Mouse (Mus musculus) limb, embryonic 15.5 days (tissue): ENCODE results near the gene Gm20388. TPM values are rescaled to one million over a fixed set of nuclear protein-coding genes. Genes with fewer than 3 reads are reported as not detected.

Source experiments
- ATAC-seq: fragments of 200-750 bp; cut with Nextera tagmentation; 2 replicates; pipeline ENCODE4 v1.8.0; 2017; ENCODE audit warnings: low read depth, moderate TSS enrichment; ENCODE audit not compliant: insufficient number of reproducible peaks, low FRiP score, low TSS enrichment
- H3K27ac ChIP-seq: fragments of 300-500 bp; sonication (generic); 2 replicates; pipeline ENCODE4 v1.5.1; 2015; ENCODE audit warnings: moderate library complexity, mild to moderate bottlenecking, inconsistent platforms
- H3K27me3 ChIP-seq: fragments of 300-500 bp; sonication (generic); 2 replicates; pipeline ENCODE4 v1.6.1; 2015; ENCODE audit warnings: inconsistent platforms
- H3K36me3 ChIP-seq: fragments of 300-500 bp; sonication (generic); 2 replicates; pipeline ENCODE4 v1.6.1; 2015; ENCODE audit warnings: inconsistent platforms
- H3K4me1 ChIP-seq: fragments of 300-500 bp; sonication (generic); 2 replicates; pipeline ENCODE4 v1.6.1; 2015; ENCODE audit warnings: inconsistent platforms
- H3K4me2 ChIP-seq: fragments of 300-500 bp; sonication (generic); 2 replicates; pipeline ENCODE4 v1.6.1; 2015; ENCODE audit warnings: mild to moderate bottlenecking, inconsistent platforms
- H3K4me3 ChIP-seq: fragments of 300-500 bp; sonication (generic); 2 replicates; pipeline ENCODE4 v1.5.1; 2015; ENCODE audit warnings: mild to moderate bottlenecking, inconsistent platforms
- H3K9ac ChIP-seq: fragments of 300-500 bp; sonication (generic); 2 replicates; pipeline ENCODE4 v1.6.1; 2015; ENCODE audit warnings: inconsistent platforms
- H3K9me3 ChIP-seq: fragments of 300-500 bp; sonication (generic); 2 replicates; pipeline ENCODE4 v1.6.1; 2016; ENCODE audit warnings: inconsistent platforms
- WGBS: fragments of 180-500 bp; shearing (Covaris S2); methylation state at CpG from one replicate; pipeline ENCODE4 v1.1.7; 2015; 5-methylcytosine and 5-hydroxymethylcytosine counted together
- polyA plus RNA-seq: library from polyadenylated mRNA; unstranded; fragments of >200 nt; fragmentation: Nextera tagmentation; extraction: Ambion mirVana; gene quantifications from 2 replicates; pipeline ENCODE4 v1.2.1, GENCODE M21; 2015

Gene Gm20388
- polyA plus RNA-seq, 1 experiment from 2014 or later: 4.9 TPM

- Histone ChIP-seq H3K4me1 (peaks cover 13% of the 10 kb centered on the region), H3K9ac (no peak overlapping the region), H3K4me3 (no peak overlapping the region), H3K36me3 (no peaks in the 10 kb centered on the region), H3K4me2 (no peak overlapping the region), H3K27me3 (no peaks in the 10 kb centered on the region), H3K9me3 (no peaks in the 10 kb centered on the region), H3K27ac (no peak overlapping the region)
- ATAC-seq: no peak
- WGBS: 72% methylated on average over 11 of the region's 11 CpGs
These were observed 708.9 kb downstream of the Gm20388 start for GRCm38 (mm10) chr8:120619235-120620180.

- H3K27ac ChIP-seq: no peak overlapping the region
- 59% methylated on average over 7 of the region's 7 CpGs for WGBS
- H3K4me3 ChIP-seq: no peak overlapping the region
- H3K9ac ChIP-seq: no peak overlapping the region
- ATAC-seq: no peak
- no peaks in the 10 kb centered on the region for H3K9me3 ChIP-seq
- H3K4me1 ChIP-seq: peaks cover 13% of the 10 kb centered on the region
- H3K27me3 ChIP-seq: no peaks in the 10 kb centered on the region
- no peaks in the 10 kb centered on the region for H3K36me3 ChIP-seq
- no peak overlapping the region for H3K4me2 ChIP-seq
These were observed 709.8 kb downstream of the Gm20388 start for GRCm38 (mm10) chr8:120620441-120620840.

GRCm38 (mm10) chr8:120622161-120622560 is 711.5 kb downstream of the Gm20388 start:
- no peaks in the 10 kb centered on the region for H3K36me3 ChIP-seq
- WGBS: 79% methylated on average over 14 of the region's 14 CpGs
- H3K4me1 ChIP-seq: peaks cover 7% of the 10 kb centered on the region; the same call in 1 of the 2 replicates
- no peak overlapping the region for H3K9ac ChIP-seq
- no peak overlapping the region for H3K4me2 ChIP-seq
- H3K4me3 ChIP-seq: no peak overlapping the region
- no peaks in the 10 kb centered on the region for H3K9me3 ChIP-seq
- no peak for ATAC-seq
- no peaks in the 10 kb centered on the region for H3K27me3 ChIP-seq
- H3K27ac ChIP-seq: no peak overlapping the region

GRCm38 (mm10) chr8:120623608-120624007 is 713.0 kb downstream of the Gm20388 start:
- no peak overlapping the region for H3K27ac ChIP-seq
- H3K9ac ChIP-seq: no peak overlapping the region
- 47% methylated on average over 2 of the region's 2 CpGs for WGBS
- no peak overlapping the region for H3K4me3 ChIP-seq
- H3K36me3 ChIP-seq: no peaks in the 10 kb centered on the region
- ATAC-seq: no peak
- no peaks in the 10 kb centered on the region for H3K4me1 ChIP-seq
- H3K4me2 ChIP-seq: no peak overlapping the region
- H3K27me3 ChIP-seq: no peaks in the 10 kb centered on the region
- no peaks in the 10 kb centered on the region for H3K9me3 ChIP-seq

GRCm38 (mm10) chr8:120626461-120626860 is 715.8 kb downstream of the Gm20388 start:
- Histone ChIP-seq H3K27me3 (no peaks in the 10 kb centered on the region), H3K4me1 (peaks cover 3% of the 10 kb centered on the region; the same call in 1 of the 2 replicates), H3K4me2 (no peak overlapping the region), H3K27ac (no peak overlapping the region), H3K36me3 (no peaks in the 10 kb centered on the region), H3K9me3 (no peaks in the 10 kb centered on the region), H3K4me3 (no peak overlapping the region), H3K9ac (no peak overlapping the region)
- WGBS: 51% methylated on average over 11 of the region's 11 CpGs
- ATAC-seq: no peak

GRCm38 (mm10) chr8:120627298-120627697 is 716.7 kb downstream of the Gm20388 start:
- H3K4me2 ChIP-seq: no peak overlapping the region
- WGBS: 88% methylated on average over 5 of the region's 5 CpGs
- no peak overlapping the region for H3K27ac ChIP-seq
- no peak overlapping the region for H3K4me3 ChIP-seq
- no peaks in the 10 kb centered on the region for H3K9me3 ChIP-seq
- ATAC-seq: no peak
- no peaks in the 10 kb centered on the region for H3K36me3 ChIP-seq
- H3K9ac ChIP-seq: no peak overlapping the region
- peaks cover 10% of the 10 kb centered on the region for H3K4me1 ChIP-seq
- H3K27me3 ChIP-seq: no peaks in the 10 kb centered on the region

- H3K36me3 ChIP-seq: no peaks in the 10 kb centered on the region
- ATAC-seq: no peak
- peaks cover 14% of the 10 kb centered on the region for H3K27me3 ChIP-seq
- no peak overlapping the region for H3K27ac ChIP-seq
- no peak overlapping the region for H3K9ac ChIP-seq
- 57% methylated on average over 5 of the region's 5 CpGs for WGBS
- no peaks in the 10 kb centered on the region for H3K9me3 ChIP-seq
- no peak overlapping the region for H3K4me2 ChIP-seq
- H3K4me1 ChIP-seq: peaks cover 33% of the 10 kb centered on the region
- H3K4me3 ChIP-seq: no peak overlapping the region
These were observed 719.4 kb downstream of the Gm20388 start for GRCm38 (mm10) chr8:120630031-120630430.

GRCm38 (mm10) chr8:120630848-120631247 is 720.2 kb downstream of the Gm20388 start:
- H3K4me1 ChIP-seq: peaks cover 33% of the 10 kb centered on the region
- 44% methylated on average over 6 of the region's 6 CpGs for WGBS
- H3K4me3 ChIP-seq: no peak overlapping the region
- no peak overlapping the region for H3K27ac ChIP-seq
- H3K9ac ChIP-seq: no peak overlapping the region
- no peak for ATAC-seq
- no peaks in the 10 kb centered on the region for H3K9me3 ChIP-seq
- H3K36me3 ChIP-seq: no peaks in the 10 kb centered on the region
- no peak overlapping the region for H3K4me2 ChIP-seq
- H3K27me3 ChIP-seq: peaks cover 19% of the 10 kb centered on the region

- 73% methylated on average over 21 of the region's 21 CpGs for WGBS
- Histone ChIP-seq H3K36me3 (no peaks in the 10 kb centered on the region), H3K4me3 (no peak overlapping the region), H3K4me1 (peaks cover 33% of the 10 kb centered on the region), H3K27ac (peak overlapping the region; percentile 50; the same call in 1 of the 2 replicates), H3K9me3 (no peaks in the 10 kb centered on the region), H3K27me3 (peaks cover 19% of the 10 kb centered on the region), H3K9ac (no peak overlapping the region), H3K4me2 (no peak overlapping the region)
- ATAC-seq: no peak
These were observed 721.1 kb downstream of the Gm20388 start for GRCm38 (mm10) chr8:120631441-120632375.

GRCm38 (mm10) chr8:120632969-120633664 is 722.5 kb downstream of the Gm20388 start:
- Histone ChIP-seq H3K4me2 (peak overlapping the region; percentile 98), H3K36me3 (no peaks in the 10 kb centered on the region), H3K9ac (0 out of 2 replicates have a peak overlapping the region, but pooled peaks have one; percentile 31), H3K27ac (no peak overlapping the region), H3K27me3 (peaks cover 19% of the 10 kb centered on the region), H3K9me3 (no peaks in the 10 kb centered on the region), H3K4me3 (peak overlapping the region; percentile 69), H3K4me1 (peaks cover 33% of the 10 kb centered on the region)
- ATAC-seq: 0 out of 2 replicates have a peak, but pooled peaks have one; percentile 22
- 33% methylated on average over 17 of the region's 17 CpGs for WGBS

- WGBS: 3% methylated on average over 44 of the region's 44 CpGs
- H3K36me3 ChIP-seq: no peaks in the 10 kb centered on the region
- peaks cover 19% of the 10 kb centered on the region for H3K27me3 ChIP-seq
- peak overlapping the region; percentile 98 for H3K4me2 ChIP-seq
- H3K9ac ChIP-seq: peak overlapping the region; percentile 52
- no peaks in the 10 kb centered on the region for H3K9me3 ChIP-seq
- peak overlapping the region; percentile 69 for H3K4me3 ChIP-seq
- H3K4me1 ChIP-seq: peaks cover 33% of the 10 kb centered on the region
- no peak for ATAC-seq
- H3K27ac ChIP-seq: no peak overlapping the region
These were observed 723.1 kb downstream of the Gm20388 start for GRCm38 (mm10) chr8:120633665-120634271.
